Mouse (Mus musculus): ENCODE results near the gene Zdhhc17. TPM values are rescaled to one million over a fixed set of nuclear protein-coding genes. Genes with fewer than 3 reads are reported as not detected.

Gene Zdhhc17
- polyA plus RNA-seq (2014; fragmentation: Illumina TruSeq; extraction: RNeasy Lipid Tissue Mini Kit (QIAGEN cat#74804); ENCODE audit: low read depth, low replicate concordance) = 18.5 TPM

GRCm38 (mm10) chr10:111009641-111010479 lies at the start of gene Zdhhc17:
Gene Zdhhc17, minus strand, starts transcription at chr10:111010140.

GRCm38 (mm10) chr10:110919531-110920343 lies 90.2 kb downstream of the Zdhhc17 start, which contains the start of gene Csrp2:
Gene Csrp2, plus strand, starts transcription at chr10:110919789.

Other genes starting within 250 kb of the Zdhhc17 start
- gene Csrp2, start 90.4 kb downstream of the Zdhhc17 start, polyA plus RNA-seq (2014; fragmentation: Illumina TruSeq; extraction: RNeasy Lipid Tissue Mini Kit (QIAGEN cat#74804); ENCODE audit: low read depth, low replicate concordance) = 13.6 TPM
- gene Osbpl8, start 154.6 kb upstream of the Zdhhc17 start, polyA plus RNA-seq (2014; fragmentation: Illumina TruSeq; extraction: RNeasy Lipid Tissue Mini Kit (QIAGEN cat#74804); ENCODE audit: low read depth, low replicate concordance) = 38.9 TPM

Measured in testis, adult 10 weeks (tissue).